Mouse (Mus musculus) hindbrain, embryonic 13.5 days (tissue): ENCODE measurements around the gene Ctdspl. TPM values are rescaled to one million over a fixed set of nuclear protein-coding genes. Genes with fewer than 3 reads are reported as not detected.
A peak's percentile ranks its signal among the peaks of the same experiment; 100 is the strongest.

Experiments
- ATAC-seq: fragments of 200-750 bp; cut with Nextera tagmentation; 2 replicates; pipeline ENCODE4 v1.8.0; 2017; ENCODE audit warnings: moderate TSS enrichment; ENCODE audit not compliant: low FRiP score
- H3K27ac ChIP-seq: fragments of 300-500 bp; sonication (generic); 2 replicates; pipeline ENCODE4 v1.5.1; 2015; ENCODE audit warnings: inconsistent platforms, mild to moderate bottlenecking, moderate library complexity
- H3K27me3 ChIP-seq: fragments of 300-500 bp; sonication (generic); 2 replicates; pipeline ENCODE4 v1.6.1; 2015; ENCODE audit warnings: mild to moderate bottlenecking, inconsistent platforms
- H3K36me3 ChIP-seq: fragments of 300-500 bp; sonication (generic); 2 replicates; pipeline ENCODE4 v1.6.1; 2015; ENCODE audit warnings: mild to moderate bottlenecking, inconsistent platforms
- H3K4me1 ChIP-seq: fragments of 300-500 bp; sonication (generic); replicated peaks from 2 replicates; pipeline ENCODE4 v1.6.1; 2015; ENCODE audit warnings: inconsistent platforms
- H3K4me2 ChIP-seq: fragments of 300-500 bp; sonication (generic); 2 replicates; pipeline ENCODE4 v1.6.1; 2015; ENCODE audit warnings: inconsistent platforms, mild to moderate bottlenecking, moderate library complexity
- H3K4me3 ChIP-seq: fragments of 300-500 bp; sonication (generic); 2 replicates; pipeline ENCODE4 v1.5.1; 2015; ENCODE audit warnings: mild to moderate bottlenecking, inconsistent platforms
- H3K9ac ChIP-seq: fragments of 300-500 bp; sonication (generic); 2 replicates; pipeline ENCODE4 v1.6.1; 2015; ENCODE audit warnings: mild to moderate bottlenecking, inconsistent platforms
- H3K9me3 ChIP-seq: fragments of 300-500 bp; sonication (generic); 2 replicates; pipeline ENCODE4 v1.6.1; 2016; ENCODE audit warnings: inconsistent platforms
- WGBS: fragments of 180-500 bp; shearing (Covaris S2); methylation state at CpG from one replicate; pipeline ENCODE4 v1.1.7; 2015; 5-methylcytosine and 5-hydroxymethylcytosine counted together
- polyA plus RNA-seq: library from polyadenylated mRNA; unstranded; fragments of >200 nt; fragmentation: Nextera tagmentation; extraction: Ambion mirVana; gene quantifications from 2 replicates; pipeline ENCODE4 v1.2.1, GENCODE M21; 2015

Gene Ctdspl
- polyA plus RNA-seq, 1 experiment from 2014 or later: 7.3 TPM

- Histone ChIP-seq H3K4me2 (no peak overlapping the region), H3K27me3 (no peaks in the 10 kb centered on the region), H3K4me3 (no peak overlapping the region), H3K4me1 (peaks cover 11% of the 10 kb centered on the region), H3K9me3 (no peaks in the 10 kb centered on the region), H3K36me3 (peaks cover 6% of the 10 kb centered on the region; the same call in 1 of the 2 replicates), H3K27ac (no peak overlapping the region), H3K9ac (no peak overlapping the region)
- no peak for ATAC-seq
- 88% methylated on average over 7 of the region's 7 CpGs for WGBS
These were observed 101.1 kb downstream of the Ctdspl start for GRCm38 (mm10) chr9:119027337-119027736.

DNA sequence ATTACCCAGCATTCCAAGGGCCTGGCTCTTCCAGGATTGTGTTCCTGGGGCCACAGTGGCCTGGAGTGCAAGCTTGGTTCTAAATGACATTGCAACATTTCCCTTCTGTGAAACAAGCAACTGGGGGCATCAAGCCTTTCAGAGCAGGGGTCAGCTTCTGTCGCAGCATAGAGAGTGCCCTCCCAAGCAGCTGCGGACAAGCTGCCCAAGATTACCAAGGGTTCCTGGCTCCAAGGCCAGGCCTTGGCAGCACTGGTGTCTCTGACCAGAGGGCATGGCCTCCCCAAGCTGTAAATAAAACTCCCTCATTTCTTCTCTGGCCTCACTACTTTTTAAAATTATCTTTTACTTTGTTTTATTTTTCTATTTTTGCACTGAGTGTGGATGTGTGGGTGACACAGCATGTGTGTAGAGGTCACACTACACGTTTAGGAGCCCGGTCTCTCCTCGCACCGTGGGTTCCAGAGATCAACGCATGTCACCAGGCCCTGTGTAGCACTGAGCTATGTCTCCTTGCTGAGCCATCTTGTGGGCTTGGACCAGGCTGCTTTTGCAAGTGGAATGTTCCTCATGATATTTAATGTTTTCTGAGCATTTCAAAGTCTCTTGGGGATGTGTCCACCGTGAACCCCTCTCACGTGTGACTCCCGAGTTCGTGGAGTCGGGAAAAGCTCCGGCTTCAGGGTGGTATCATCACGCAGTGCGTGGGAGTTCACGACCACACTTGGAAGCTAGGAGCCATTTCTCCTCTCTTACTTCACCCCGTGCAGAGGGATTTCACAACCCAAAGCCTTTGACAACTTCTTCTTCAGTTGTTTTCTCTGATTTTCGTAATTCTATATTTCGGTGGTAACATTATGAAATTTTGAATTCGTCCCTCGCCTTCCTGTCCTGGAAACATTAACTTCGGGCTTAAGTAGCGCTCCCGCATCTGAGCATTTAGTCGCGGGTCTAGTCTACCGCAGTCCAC is 102.3 kb downstream of the Ctdspl start:
- no peak overlapping the region for H3K9ac ChIP-seq
- ATAC-seq: no peak

GRCm38 (mm10) chr9:119029568-119029967 is 103.3 kb downstream of the Ctdspl start:
- Histone ChIP-seq H3K36me3 (peaks cover 6% of the 10 kb centered on the region; the same call in 1 of the 2 replicates), H3K4me2 (no peak overlapping the region), H3K27ac (no peak overlapping the region), H3K27me3 (no peaks in the 10 kb centered on the region), H3K9me3 (no peaks in the 10 kb centered on the region), H3K4me1 (peaks cover 34% of the 10 kb centered on the region), H3K9ac (no peak overlapping the region), H3K4me3 (no peak overlapping the region)
- 56% methylated on average over 7 of the region's 7 CpGs for WGBS
- ATAC-seq: no peak

More for the DNA sequence above, 102.3 kb downstream of the Ctdspl start:
- no peaks in the 10 kb centered on the region for H3K27me3 ChIP-seq
- WGBS: 97% methylated on average over 27 of the region's 27 CpGs
- H3K9me3 ChIP-seq: no peaks in the 10 kb centered on the region
- H3K4me3 ChIP-seq: no peak overlapping the region
- H3K27ac ChIP-seq: no peak overlapping the region
- peaks cover 23% of the 10 kb centered on the region for H3K4me1 ChIP-seq
- H3K4me2 ChIP-seq: no peak overlapping the region
- peaks cover 6% of the 10 kb centered on the region; the same call in 1 of the 2 replicates for H3K36me3 ChIP-seq

DNA sequence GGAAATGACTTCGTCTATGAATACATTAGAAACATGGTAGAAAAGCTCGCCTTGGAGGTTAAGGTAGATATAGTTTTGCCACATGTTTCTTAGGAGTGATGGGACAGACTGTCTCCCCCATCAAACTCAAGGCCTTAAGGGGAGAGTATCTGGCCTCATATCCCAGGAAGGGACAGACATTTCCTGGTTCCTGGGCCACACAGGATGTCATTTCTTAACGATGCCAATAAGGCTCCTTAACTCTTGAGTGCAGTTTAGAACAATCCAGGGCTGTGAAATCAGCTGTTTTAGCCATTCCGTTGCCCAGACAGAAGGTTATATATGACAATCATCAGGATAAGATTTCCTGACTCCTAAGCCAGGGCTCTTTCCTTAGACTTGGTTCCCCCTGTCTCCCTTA is 104.8 kb downstream of the Ctdspl start:
- ATAC-seq: no peak
- Histone ChIP-seq H3K36me3 (peaks cover 6% of the 10 kb centered on the region; the same call in 1 of the 2 replicates), H3K4me2 (no peak overlapping the region), H3K4me3 (no peak overlapping the region), H3K27me3 (no peaks in the 10 kb centered on the region), H3K9ac (no peak overlapping the region), H3K9me3 (no peaks in the 10 kb centered on the region), H3K4me1 (peaks cover 46% of the 10 kb centered on the region), H3K27ac (no peak overlapping the region)
- WGBS: 91% methylated on average over 4 of the region's 4 CpGs

DNA sequence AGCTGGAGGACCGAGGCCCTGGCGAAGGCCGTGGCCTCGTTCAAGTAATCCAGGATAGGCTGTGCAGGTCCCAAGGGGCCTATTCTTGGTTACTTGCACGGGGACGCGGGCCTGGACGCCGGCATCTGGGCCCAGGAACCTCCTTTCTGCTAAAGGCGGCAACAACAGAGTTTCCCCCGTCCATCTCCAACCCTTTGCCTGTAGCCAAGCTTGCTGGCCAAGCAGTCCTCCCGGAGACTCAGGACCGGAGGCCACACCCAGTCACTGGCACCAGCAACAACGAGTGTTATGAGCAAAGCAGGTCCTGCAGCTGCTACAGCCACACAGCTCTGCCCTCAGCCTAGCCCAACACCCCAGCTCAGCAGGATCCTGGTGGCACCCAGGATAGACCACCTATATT is 105.5 kb downstream of the Ctdspl start:
- 0 out of 2 replicates have a peak overlapping the region, but pooled peaks have one; percentile 1 for H3K9ac ChIP-seq
- no peaks in the 10 kb centered on the region for H3K9me3 ChIP-seq
- no peak overlapping the region for H3K4me3 ChIP-seq
- H3K4me2 ChIP-seq: no peak overlapping the region
- peaks cover 6% of the 10 kb centered on the region; the same call in 1 of the 2 replicates for H3K36me3 ChIP-seq
- ATAC-seq: no peak
- H3K4me1 ChIP-seq: peaks cover 52% of the 10 kb centered on the region
- peak overlapping the region; percentile 82 for H3K27ac ChIP-seq
- WGBS: 82% methylated on average over 14 of the region's 14 CpGs
- no peaks in the 10 kb centered on the region for H3K27me3 ChIP-seq

GRCm38 (mm10) chr9:119032538-119032937 is 106.3 kb downstream of the Ctdspl start:
- H3K27ac ChIP-seq: peak overlapping the region; percentile 82

GRCm38 (mm10) chr9:119033111-119033921 is 107.1 kb downstream of the Ctdspl start:
- H3K4me1 ChIP-seq: peaks cover 58% of the 10 kb centered on the region
- no peak overlapping the region for H3K4me2 ChIP-seq
- peak overlapping the region; percentile 82 for H3K27ac ChIP-seq
- peak; percentile 60 for ATAC-seq
- H3K27me3 ChIP-seq: no peaks in the 10 kb centered on the region
- H3K36me3 ChIP-seq: peaks cover 13% of the 10 kb centered on the region; the same call in 1 of the 2 replicates
- WGBS: 59% methylated on average over 19 of the region's 19 CpGs
- H3K4me3 ChIP-seq: no peak overlapping the region
- no peaks in the 10 kb centered on the region for H3K9me3 ChIP-seq
- peak overlapping the region; percentile 35; the same call in 1 of the 2 replicates for H3K9ac ChIP-seq

More at GRCm38 (mm10) chr9:119032538-119032937, 106.3 kb downstream of the Ctdspl start:
- Histone ChIP-seq H3K4me1 (peaks cover 58% of the 10 kb centered on the region), H3K9me3 (no peaks in the 10 kb centered on the region), H3K27me3 (no peaks in the 10 kb centered on the region), H3K4me3 (no peak overlapping the region), H3K9ac (no peak overlapping the region), H3K4me2 (no peak overlapping the region), H3K36me3 (peaks cover 9% of the 10 kb centered on the region; the same call in 1 of the 2 replicates)
- WGBS: 41% methylated on average over 9 of the region's 9 CpGs
- ATAC-seq: no peak

GRCm38 (mm10) chr9:119034069-119034468 is 107.8 kb downstream of the Ctdspl start:
- no peaks in the 10 kb centered on the region for H3K27me3 ChIP-seq
- no peak overlapping the region for H3K4me3 ChIP-seq
- 76% methylated on average over 8 of the region's 8 CpGs for WGBS
- no peak for ATAC-seq
- H3K27ac ChIP-seq: peak overlapping the region; percentile 82
- no peak overlapping the region for H3K9ac ChIP-seq
- peaks cover 58% of the 10 kb centered on the region for H3K4me1 ChIP-seq
- no peak overlapping the region for H3K4me2 ChIP-seq
- H3K36me3 ChIP-seq: peaks cover 14% of the 10 kb centered on the region; the same call in 1 of the 2 replicates
- H3K9me3 ChIP-seq: no peaks in the 10 kb centered on the region

DNA sequence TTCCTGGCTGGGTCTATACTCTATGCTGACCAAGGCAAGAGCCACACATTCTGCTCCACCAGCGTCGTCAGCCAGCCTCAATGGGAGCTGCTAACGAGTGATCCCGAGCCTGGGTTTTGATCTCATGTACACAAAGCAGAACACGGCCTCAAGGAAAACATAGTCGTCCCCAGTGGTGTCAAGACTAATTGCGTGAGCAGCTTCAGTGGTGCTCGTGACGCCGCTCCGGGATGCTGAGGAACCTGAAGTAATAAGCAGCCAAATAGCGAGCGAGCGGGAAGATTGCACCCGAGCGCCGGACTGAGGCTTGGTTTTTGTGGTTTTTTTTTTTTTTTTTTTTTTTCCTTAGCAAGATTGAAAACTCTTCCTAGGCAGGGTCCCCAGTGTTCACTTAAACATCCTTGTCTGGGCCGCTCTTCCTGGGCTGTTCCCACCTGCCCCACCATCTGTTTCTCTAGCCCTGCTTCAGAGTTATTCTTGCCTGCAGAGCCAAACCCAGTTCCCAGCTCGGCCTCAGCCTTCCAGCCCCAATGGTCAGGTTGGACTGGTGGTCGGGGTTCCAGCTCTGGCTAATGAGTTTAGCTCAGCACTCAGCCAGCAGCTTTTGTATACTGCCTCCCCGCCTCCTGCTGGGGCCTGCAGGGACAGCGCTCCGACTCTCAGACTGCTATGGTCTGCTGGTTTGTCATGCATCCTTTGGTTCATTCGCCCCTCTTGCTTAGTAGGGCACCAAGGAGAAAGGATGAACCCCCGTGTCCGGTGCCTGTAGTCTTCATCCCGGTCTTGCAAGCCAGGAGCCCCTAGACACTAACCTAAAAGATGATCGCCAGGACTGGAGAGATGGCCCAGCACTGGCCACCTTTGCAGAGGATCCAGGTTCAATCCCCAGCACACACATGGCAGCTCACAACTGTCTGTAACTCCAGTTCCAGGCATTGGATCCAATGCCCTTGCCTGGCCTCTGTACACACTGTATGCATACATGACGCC is 108.7 kb downstream of the Ctdspl start:
- Histone ChIP-seq H3K9ac (no peak overlapping the region), H3K36me3 (peaks cover 18% of the 10 kb centered on the region; the same call in 1 of the 2 replicates), H3K4me1 (peaks cover 58% of the 10 kb centered on the region), H3K27me3 (no peaks in the 10 kb centered on the region), H3K4me2 (no peak overlapping the region), H3K9me3 (no peaks in the 10 kb centered on the region), H3K4me3 (no peak overlapping the region), H3K27ac (peak overlapping the region; percentile 82)
- WGBS: 53% methylated on average over 29 of the region's 29 CpGs
- ATAC-seq: no peak

- peaks cover 64% of the 10 kb centered on the region for H3K4me1 ChIP-seq
- no peak overlapping the region for H3K4me2 ChIP-seq
- peaks cover 23% of the 10 kb centered on the region for H3K36me3 ChIP-seq
- no peaks in the 10 kb centered on the region for H3K9me3 ChIP-seq
- WGBS: 70% methylated on average over 7 of the region's 7 CpGs
- no peak overlapping the region for H3K4me3 ChIP-seq
- H3K27ac ChIP-seq: peak overlapping the region; percentile 53; the same call in 1 of the 2 replicates
- ATAC-seq: no peak
- no peak overlapping the region for H3K9ac ChIP-seq
- H3K27me3 ChIP-seq: no peaks in the 10 kb centered on the region
These were observed 109.6 kb downstream of the Ctdspl start for GRCm38 (mm10) chr9:119035836-119036235.

GRCm38 (mm10) chr9:119037076-119037730 is 111.0 kb downstream of the Ctdspl start:
- WGBS: 71% methylated on average over 15 of the region's 15 CpGs
- Histone ChIP-seq H3K9me3 (no peaks in the 10 kb centered on the region), H3K36me3 (peaks cover 29% of the 10 kb centered on the region), H3K27me3 (no peaks in the 10 kb centered on the region), H3K4me1 (peaks cover 53% of the 10 kb centered on the region), H3K4me2 (no peak overlapping the region), H3K9ac (no peak overlapping the region), H3K27ac (peak overlapping the region; percentile 35; the same call in 1 of the 2 replicates), H3K4me3 (no peak overlapping the region)
- no peak for ATAC-seq
